Mouse (Mus musculus): Measurements from ENCODE around the gene Nktr. TPM values are rescaled to one million over a fixed set of nuclear protein-coding genes. Genes with fewer than 3 reads are reported as not detected.

The Nktr gene
- polyA plus RNA-seq, 1 experiment from 2014 or later = 40.1 TPM

DNA sequence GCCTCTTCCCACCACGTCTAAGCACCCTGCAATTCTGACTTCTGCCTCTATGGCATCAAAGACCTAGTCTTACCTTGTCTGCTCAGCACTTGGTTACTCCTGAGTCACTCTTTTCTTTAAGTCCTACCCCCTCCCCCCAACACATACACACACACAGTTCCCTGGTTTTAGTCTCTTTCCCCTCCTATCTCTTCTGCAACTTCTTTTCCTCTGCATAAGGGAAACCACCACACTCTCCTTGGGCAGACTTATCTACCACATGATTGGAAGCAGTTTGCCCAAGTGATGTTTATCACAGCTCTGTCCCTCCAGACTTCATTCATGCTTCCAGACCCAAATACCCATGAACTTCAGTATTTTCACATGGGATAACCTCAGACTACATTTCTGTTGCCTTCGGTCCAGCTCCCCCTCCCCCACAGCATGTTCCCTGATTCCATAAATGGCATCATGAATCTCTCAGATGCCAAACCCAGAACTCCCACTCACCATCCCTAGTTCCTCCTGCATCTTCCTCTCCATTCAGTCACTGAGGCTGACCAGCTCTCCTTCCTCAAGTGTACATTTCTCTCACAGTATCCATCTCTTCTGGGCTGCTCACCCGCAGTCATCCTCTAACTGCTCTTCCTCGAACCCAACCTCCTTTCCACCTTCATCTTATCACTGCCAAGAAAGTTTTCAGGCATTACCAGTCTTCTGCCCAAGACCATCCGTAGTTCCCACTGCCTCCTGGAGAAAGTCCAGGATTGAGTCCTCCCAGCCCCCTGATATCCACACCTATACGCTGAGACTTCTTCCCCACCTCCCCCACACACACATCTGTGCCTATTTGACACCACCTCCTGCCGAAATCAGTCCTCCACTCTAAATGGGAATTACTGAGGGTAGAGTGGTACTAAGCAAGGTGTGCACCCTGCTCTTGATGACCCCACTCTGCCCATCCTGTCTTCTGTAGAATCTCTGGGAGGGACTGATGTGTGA is 10.2 kb upstream of the Nktr start:
- H3K4me3 ChIP-seq = no peak overlapping the region
- 69% methylated on average over 7 of the region's 7 CpGs for WGBS
- H3K27me3 ChIP-seq (replicated peaks) = no peaks in the 10 kb centered on the region
- H3K36me3 ChIP-seq = peaks cover 17% of the 10 kb centered on the region
- no peak overlapping the region for H3K27ac ChIP-seq (replicated peaks)
- H3K4me2 ChIP-seq = no peak overlapping the region
- H3K9ac ChIP-seq = peak overlapping the region; percentile 68; the same call in 1 of the 2 replicates
- H3K4me1 ChIP-seq = peaks cover 51% of the 10 kb centered on the region
- ATAC-seq (ENCODE audit: extremely low read depth, insufficient number of reproducible peaks, low FRiP score, low TSS enrichment) = no peak
- no peaks in the 10 kb centered on the region for H3K9me3 ChIP-seq

DNA sequence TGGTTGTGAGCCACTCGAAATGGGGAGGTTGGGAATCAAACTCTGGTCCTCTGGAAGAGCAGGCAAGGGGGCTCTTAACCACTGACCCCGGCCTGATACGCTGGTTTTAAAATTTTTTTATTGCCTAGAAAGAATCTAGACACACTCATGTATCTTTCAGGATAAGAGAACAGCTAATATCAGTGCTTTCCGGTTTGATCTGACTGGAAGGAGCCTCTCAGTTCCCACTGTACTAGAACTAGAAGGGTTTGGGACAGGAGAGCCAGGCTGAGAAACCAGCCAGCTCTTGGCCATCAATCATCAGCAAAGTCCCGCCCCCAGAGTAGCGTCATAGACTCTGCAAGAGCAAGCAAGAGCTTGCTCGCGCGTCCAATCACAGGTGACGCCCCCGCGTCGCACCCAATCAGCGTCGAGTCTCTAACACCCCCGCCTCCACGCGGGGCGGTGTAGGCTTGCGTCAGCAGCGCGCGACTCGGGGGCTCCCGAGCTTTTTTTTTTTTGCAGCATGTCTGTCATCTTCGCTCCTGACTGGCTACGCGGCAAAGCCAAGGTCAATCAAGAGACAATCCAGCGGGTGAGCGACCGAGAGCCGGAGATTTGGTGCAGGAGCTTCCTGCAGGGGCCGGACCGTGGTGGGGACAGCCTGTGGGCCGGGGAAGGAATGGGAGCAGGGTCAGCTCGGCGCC is 8.9 kb upstream of the Nktr start, which contains the start of gene Ss18l2:
Gene Ss18l2 (plus strand): TSS at position 432 of the 686 bp plus-strand sequence.
- Histone ChIP-seq H3K36me3 (peaks cover 19% of the 10 kb centered on the region), H3K4me3 (peak within 1 kb of the TSS; percentile 94), H3K27ac (replicated peaks) (peak within 1 kb of the TSS; percentile 99), H3K4me1 (peaks cover 44% of the 10 kb centered on the region), H3K9me3 (no peaks in the 10 kb centered on the region), H3K27me3 (replicated peaks) (no peaks in the 10 kb centered on the region), H3K4me2 (peak within 1 kb of the TSS; percentile 84), H3K9ac (peak within 1 kb of the TSS; percentile 97)
- peak; percentile 100 for ATAC-seq (ENCODE audit: extremely low read depth, insufficient number of reproducible peaks, low FRiP score, low TSS enrichment)
- 4% methylated on average over 37 of the region's 37 CpGs for WGBS

DNA sequence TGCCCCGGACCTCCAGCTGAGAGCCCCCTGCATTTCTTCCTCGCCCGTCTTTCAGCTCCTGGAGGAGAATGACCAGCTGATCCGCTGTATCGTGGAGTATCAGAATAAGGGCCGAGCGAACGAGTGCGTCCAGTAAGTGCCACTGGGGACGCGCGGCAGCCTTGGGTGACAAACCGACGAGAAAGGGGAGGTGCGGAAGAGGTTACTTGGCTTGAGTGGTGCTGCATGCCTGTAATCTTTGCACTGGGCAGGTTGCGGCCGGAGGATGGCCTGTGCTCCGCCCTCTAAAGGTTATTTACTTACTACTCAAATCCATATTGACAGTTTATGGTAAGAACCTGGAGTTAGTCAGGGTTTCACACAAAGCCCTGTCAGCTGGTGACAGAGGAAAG is 8.4 kb upstream of the Nktr start:
- Histone ChIP-seq H3K27ac (replicated peaks) (peak overlapping the region; percentile 99), H3K9me3 (no peaks in the 10 kb centered on the region), H3K9ac (peak overlapping the region; percentile 97), H3K36me3 (peaks cover 19% of the 10 kb centered on the region), H3K4me3 (peak overlapping the region; percentile 94), H3K4me2 (peak overlapping the region; percentile 84), H3K27me3 (replicated peaks) (no peaks in the 10 kb centered on the region), H3K4me1 (peaks cover 39% of the 10 kb centered on the region)
- ATAC-seq (ENCODE audit: extremely low read depth, insufficient number of reproducible peaks, low FRiP score, low TSS enrichment) = no peak
- under 1% methylated on average over 18 of the region's 18 CpGs for WGBS

DNA sequence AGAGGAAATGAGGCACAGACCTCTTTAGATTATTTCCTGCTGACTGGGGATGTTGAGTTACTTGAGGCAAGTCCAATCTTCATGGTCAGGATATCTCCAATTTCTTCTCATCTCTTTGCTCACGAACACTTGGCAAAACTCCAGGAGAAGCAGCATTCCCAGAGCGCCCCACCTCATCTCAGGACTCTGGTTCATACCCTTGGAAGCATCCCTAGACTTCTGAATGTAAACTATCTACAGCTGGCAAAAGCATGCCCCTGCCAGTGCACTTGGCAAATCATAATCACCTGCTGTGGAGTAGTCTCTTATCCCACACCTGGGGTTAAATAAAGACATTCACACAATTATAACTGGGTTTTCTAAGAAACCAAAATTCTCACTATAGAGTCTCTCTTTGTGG is 1.9 kb upstream of the Nktr start:
- ATAC-seq (ENCODE audit: extremely low read depth, insufficient number of reproducible peaks, low FRiP score, low TSS enrichment) = no peak
- Histone ChIP-seq H3K27ac (replicated peaks) (no peak overlapping the region), H3K4me1 (peaks cover 25% of the 10 kb centered on the region), H3K4me3 (no peak overlapping the region), H3K9me3 (0 out of 2 replicates have a peak, but pooled peaks cover 11% of the 10 kb centered on the region), H3K36me3 (peaks cover 34% of the 10 kb centered on the region), H3K4me2 (no peak overlapping the region), H3K9ac (no peak overlapping the region), H3K27me3 (replicated peaks) (no peaks in the 10 kb centered on the region)
- WGBS = 80% methylated on average over 2 of the region's 2 CpGs

DNA sequence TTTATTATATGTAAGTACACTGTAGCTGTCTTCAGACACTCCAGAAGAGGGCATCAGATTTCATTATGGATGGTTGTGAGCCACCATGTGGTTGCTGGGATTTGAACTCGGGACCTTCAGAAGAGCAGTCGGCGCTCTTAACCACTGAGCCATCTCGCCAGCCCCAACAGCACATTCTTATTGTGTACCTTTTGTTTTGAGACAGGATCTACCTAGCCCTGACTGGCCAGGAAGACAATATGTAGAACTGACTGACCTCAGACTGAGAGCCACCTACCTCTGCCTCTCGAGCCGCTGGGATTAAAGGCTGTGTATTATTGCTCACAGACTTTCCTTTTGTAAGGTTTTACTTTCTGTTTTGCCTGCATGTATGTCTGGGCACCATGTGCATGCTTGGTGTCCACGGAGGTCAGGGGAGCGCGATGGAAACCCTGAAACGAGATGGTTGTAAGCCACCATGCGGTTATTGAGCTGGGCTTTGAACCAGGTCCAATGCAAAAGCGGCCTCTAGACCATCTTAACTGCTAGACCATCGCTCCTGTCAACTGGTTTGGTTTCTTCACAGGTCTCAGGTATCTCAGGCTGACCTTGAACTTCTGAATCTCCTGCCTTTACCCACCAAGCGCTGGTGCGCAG is 781 bp upstream of the Nktr start:
- Histone ChIP-seq H3K36me3 (peaks cover 23% of the 10 kb centered on the region), H3K27me3 (replicated peaks) (no peaks in the 10 kb centered on the region), H3K9me3 (0 out of 2 replicates have a peak, but pooled peaks cover 11% of the 10 kb centered on the region), H3K4me2 (peak overlapping the region; percentile 76), H3K27ac (replicated peaks) (peak overlapping the region; percentile 98), H3K4me1 (peaks cover 28% of the 10 kb centered on the region), H3K4me3 (peak overlapping the region; percentile 91), H3K9ac (peak overlapping the region; percentile 83)
- 62% methylated on average over 15 of the region's 15 CpGs for WGBS
- no peak for ATAC-seq (ENCODE audit: extremely low read depth, insufficient number of reproducible peaks, low FRiP score, low TSS enrichment)

DNA sequence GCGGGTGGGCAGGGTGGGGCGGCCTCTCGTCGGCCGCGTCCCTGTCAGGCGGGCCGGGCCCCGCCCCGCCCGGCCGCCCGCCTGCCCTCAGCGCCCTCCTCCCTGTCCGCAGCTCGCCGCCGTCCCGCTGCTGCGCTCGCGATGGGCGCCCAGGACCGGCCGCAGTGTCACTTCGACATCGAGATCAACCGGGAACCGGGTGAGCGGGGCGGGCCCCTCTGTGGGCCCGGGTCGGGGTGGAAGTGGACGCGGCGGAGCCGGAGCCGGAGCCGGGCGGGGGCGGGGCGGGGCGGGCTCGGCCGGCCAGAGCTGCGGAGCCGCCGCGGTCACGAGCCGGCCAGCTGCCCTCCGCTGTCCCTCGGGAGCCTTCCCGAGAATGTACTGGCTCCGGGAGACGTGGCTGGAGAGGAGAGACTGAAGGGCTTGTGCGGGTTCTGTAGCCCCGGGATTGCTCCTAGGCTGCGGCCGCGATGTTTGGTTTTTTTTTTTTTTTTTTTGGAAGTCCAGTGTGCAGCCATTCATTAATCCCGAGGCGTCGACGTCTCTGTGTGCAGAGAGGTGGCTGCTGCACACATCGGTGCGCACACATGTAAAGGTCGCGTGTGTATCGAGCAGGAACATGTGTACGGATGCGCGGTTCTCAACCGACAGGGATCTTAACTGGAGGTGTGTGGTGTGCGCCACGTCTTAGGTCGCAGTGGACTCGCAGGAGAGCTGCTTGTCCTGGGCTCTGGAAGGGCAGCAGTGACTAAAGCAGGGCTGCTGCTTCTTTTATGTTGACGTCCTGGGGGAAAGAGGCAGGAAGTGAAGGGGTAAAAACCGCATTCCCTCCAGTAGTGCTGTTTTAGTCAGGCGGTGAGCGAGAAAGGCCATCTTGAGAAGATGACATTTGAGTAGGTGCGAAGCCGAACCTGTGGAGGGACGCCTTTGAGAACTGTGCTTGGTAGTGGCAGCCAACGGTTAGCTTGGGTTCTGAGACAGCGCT is 670 bp downstream of the Nktr start:
- peak overlapping the region; percentile 99 for H3K9ac ChIP-seq
- no peak; the same call in 1 of the 2 replicates for ATAC-seq (ENCODE audit: extremely low read depth, insufficient number of reproducible peaks, low FRiP score, low TSS enrichment)
- no peaks in the 10 kb centered on the region for H3K27me3 ChIP-seq (replicated peaks)
- H3K4me2 ChIP-seq = peak overlapping the region; percentile 96
- H3K27ac ChIP-seq (replicated peaks) = peak overlapping the region; percentile 98
- H3K4me1 ChIP-seq = peaks cover 32% of the 10 kb centered on the region
- H3K36me3 ChIP-seq = peaks cover 15% of the 10 kb centered on the region
- 0 out of 2 replicates have a peak, but pooled peaks cover 11% of the 10 kb centered on the region for H3K9me3 ChIP-seq
- peak overlapping the region; percentile 91 for H3K4me3 ChIP-seq
- WGBS = under 1% methylated on average over 66 of the region's 87 CpGs

DNA sequence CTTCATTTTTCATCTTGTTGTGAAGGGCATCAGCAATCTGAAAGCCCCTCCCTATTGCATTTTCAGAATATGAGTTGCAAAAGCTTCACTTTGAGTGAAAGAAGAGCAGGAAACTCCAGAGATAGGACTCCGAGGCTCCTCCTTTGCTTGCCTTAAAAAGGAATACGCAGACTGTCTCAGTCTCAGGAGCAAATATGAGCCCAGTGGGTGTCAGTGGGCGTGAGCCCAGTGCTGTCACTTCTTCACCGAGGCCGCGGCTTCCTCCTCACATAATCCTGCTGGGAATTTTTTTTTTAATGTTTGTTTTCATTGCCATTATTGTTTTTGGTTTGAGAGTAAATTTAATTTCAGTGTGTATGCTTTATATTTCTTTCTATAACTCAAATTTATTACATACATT is 21.5 kb downstream of the Nktr start:
- Histone ChIP-seq H3K4me2 (no peak overlapping the region), H3K27me3 (replicated peaks) (no peaks in the 10 kb centered on the region), H3K4me3 (no peak overlapping the region), H3K36me3 (peaks cover 78% of the 10 kb centered on the region), H3K9me3 (no peaks in the 10 kb centered on the region), H3K27ac (replicated peaks) (no peak overlapping the region), H3K9ac (no peak overlapping the region), H3K4me1 (no peaks in the 10 kb centered on the region)
- no peak for ATAC-seq (ENCODE audit: extremely low read depth, insufficient number of reproducible peaks, low FRiP score, low TSS enrichment)
- WGBS = 83% methylated on average over 6 of the region's 6 CpGs

DNA sequence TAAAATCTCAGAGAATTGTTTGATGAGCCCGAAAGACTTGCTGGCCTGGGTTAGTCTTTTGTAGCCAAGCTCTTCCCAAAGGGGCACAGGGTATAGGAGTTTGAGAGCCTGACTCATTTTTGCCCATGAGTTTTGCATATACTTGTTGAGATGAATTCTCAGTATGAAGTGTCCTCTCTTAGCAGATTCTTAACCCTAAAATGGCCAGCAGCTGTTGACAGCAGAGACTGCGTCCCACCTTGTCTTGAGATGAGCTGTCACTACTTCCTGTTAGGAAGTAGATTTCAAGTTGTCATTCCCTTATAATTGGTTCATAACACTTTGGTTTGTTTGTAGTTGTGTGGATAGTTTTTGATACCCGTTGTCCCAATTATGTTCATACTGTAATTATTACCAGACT is 22.2 kb downstream of the Nktr start:
- Histone ChIP-seq H3K9ac (no peak overlapping the region), H3K4me1 (no peaks in the 10 kb centered on the region), H3K9me3 (no peaks in the 10 kb centered on the region), H3K27ac (replicated peaks) (no peak overlapping the region), H3K4me2 (no peak overlapping the region), H3K4me3 (no peak overlapping the region), H3K27me3 (replicated peaks) (no peaks in the 10 kb centered on the region), H3K36me3 (peaks cover 77% of the 10 kb centered on the region)
- WGBS = 92% methylated on average over 3 of the region's 3 CpGs
- no peak for ATAC-seq (ENCODE audit: extremely low read depth, insufficient number of reproducible peaks, low FRiP score, low TSS enrichment)

DNA sequence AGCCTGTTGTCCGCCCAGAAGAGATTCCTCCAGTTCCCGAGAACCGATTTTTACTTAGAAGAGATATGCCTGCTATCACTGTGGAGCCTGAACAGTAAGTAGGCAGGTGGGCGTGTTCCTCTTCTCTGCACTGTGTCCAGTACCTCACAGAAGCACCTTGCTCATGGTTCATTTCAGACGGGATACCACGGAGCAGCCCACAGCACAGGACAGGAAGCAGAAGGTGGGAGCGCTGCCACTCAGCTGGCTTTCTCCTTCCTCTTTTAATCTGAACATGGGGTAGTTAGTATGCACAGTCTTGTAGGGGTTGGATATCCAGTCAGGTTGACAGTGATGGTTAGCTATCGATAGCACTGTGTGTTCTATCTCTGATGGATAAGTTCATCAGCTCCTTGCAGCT is 25.1 kb downstream of the Nktr start:
- 0 out of 2 replicates have a peak, but pooled peaks cover 12% of the 10 kb centered on the region for H3K4me1 ChIP-seq
- H3K4me3 ChIP-seq = no peak overlapping the region
- WGBS = 87% methylated on average over 8 of the region's 8 CpGs
- no peaks in the 10 kb centered on the region for H3K27me3 ChIP-seq (replicated peaks)
- H3K36me3 ChIP-seq = peaks cover 90% of the 10 kb centered on the region
- ATAC-seq (ENCODE audit: extremely low read depth, insufficient number of reproducible peaks, low FRiP score, low TSS enrichment) = no peak
- no peak overlapping the region for H3K9ac ChIP-seq
- no peaks in the 10 kb centered on the region for H3K9me3 ChIP-seq
- no peak overlapping the region for H3K27ac ChIP-seq (replicated peaks)
- H3K4me2 ChIP-seq = no peak overlapping the region

DNA sequence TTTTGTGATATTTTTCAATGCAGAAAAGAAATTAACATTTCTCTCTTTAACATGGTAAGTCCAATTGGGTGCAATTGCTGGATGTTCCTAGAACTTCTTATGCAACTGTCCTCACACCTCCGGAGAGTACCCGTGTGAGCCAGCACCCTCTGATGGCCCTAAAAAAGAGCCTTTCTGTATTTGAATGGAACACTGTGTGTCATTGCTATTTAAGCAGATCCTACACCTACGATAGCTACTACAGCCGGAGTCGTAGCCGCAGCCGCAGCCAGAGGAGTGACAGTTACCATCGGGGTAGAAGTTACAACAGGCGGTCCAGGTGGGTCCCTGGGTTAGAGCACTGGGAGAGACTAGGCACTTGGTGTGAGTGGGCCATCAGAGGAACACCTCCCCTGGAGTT is 33.8 kb downstream of the Nktr start:
- Histone ChIP-seq H3K36me3 (peaks cover 90% of the 10 kb centered on the region), H3K4me1 (peaks cover 18% of the 10 kb centered on the region), H3K4me2 (no peak overlapping the region), H3K9ac (no peak overlapping the region), H3K27ac (replicated peaks) (no peak overlapping the region), H3K4me3 (no peak overlapping the region), H3K9me3 (no peaks in the 10 kb centered on the region), H3K27me3 (replicated peaks) (no peaks in the 10 kb centered on the region)
- ATAC-seq (ENCODE audit: extremely low read depth, insufficient number of reproducible peaks, low FRiP score, low TSS enrichment) = no peak
- 94% methylated on average over 9 of the region's 9 CpGs for WGBS
